Mouse (Mus musculus): Measurements from ENCODE around the gene 2010300C02Rik. TPM values are rescaled to one million over a fixed set of nuclear protein-coding genes. Genes with fewer than 3 reads are reported as not detected.
A peak's percentile ranks its signal among the peaks of the same experiment; 100 is the strongest.

2010300C02Rik gene
- polyA plus RNA-seq, 1 experiment from 2014 or later, result 3.2 TPM

DNA sequence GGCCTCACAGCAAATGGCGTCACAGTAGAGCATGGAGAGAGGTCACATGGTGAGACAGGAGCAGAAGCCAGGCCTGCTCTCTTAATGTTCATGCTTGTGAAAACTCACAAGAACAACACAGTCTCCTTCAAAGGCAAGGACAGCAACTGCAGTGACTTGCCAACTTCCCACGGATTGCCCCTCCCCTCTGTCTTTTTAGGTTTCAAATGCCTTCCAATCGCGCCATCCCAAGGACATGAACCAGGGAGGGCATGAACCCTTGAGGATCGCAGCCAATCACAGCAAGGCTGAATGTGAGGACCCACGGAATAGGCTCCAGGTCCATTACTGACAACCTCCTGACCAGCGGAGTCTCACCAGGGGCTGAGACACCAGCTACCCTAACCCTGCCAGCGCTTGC, 31.5 kb downstream of the 2010300C02Rik start:
- Histone ChIP-seq H3K4me2 (no peak overlapping the region), H3K27me3 (no peaks in the 10 kb centered on the region), H3K27ac (peak overlapping the region; percentile 58), H3K36me3 (no peaks in the 10 kb centered on the region), H3K4me3 (no peak overlapping the region), H3K4me1 (replicated peaks) (peaks cover 21% of the 10 kb centered on the region), H3K9ac (no peak overlapping the region), H3K9me3 (replicated peaks) (no peaks in the 10 kb centered on the region)
- WGBS, result 49% methylated on average over 8 of the region's 8 CpGs
- ATAC-seq (replicated peaks; ENCODE audit: insufficient number of reproducible peaks, insufficient read depth, low FRiP score, low read depth), result no peak

DNA sequence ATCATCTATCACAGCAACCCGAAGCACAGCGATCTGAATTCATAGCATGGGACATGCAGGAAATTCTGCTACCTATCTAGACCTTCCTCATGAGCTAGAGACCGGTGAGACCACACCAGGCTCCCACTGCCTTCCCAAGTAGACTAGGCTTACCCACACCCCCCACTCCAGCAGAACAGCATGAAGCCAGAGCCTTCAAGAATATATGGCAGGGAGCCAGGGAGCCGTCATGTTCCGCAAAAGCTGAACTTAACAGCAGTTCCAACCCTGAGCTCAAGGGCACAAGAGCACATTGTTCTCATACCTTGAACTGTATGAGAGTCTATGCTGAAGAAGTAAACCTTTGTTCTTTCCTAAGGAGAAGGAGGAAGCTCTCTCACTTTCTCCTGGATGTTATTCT, 32.4 kb downstream of the 2010300C02Rik start:
- no peaks in the 10 kb centered on the region for H3K36me3 ChIP-seq
- peak overlapping the region; percentile 54 for H3K4me2 ChIP-seq
- no peaks in the 10 kb centered on the region for H3K27me3 ChIP-seq
- peak overlapping the region; percentile 58 for H3K27ac ChIP-seq
- H3K9me3 ChIP-seq (replicated peaks), result no peaks in the 10 kb centered on the region
- peak; percentile 72; the same call in 1 of the 2 replicates for ATAC-seq (replicated peaks; ENCODE audit: insufficient number of reproducible peaks, insufficient read depth, low FRiP score, low read depth)
- WGBS, result 19% methylated on average over 5 of the region's 5 CpGs
- H3K9ac ChIP-seq, result no peak overlapping the region
- peak overlapping the region; percentile 25 for H3K4me3 ChIP-seq
- H3K4me1 ChIP-seq (replicated peaks), result peaks cover 21% of the 10 kb centered on the region

DNA sequence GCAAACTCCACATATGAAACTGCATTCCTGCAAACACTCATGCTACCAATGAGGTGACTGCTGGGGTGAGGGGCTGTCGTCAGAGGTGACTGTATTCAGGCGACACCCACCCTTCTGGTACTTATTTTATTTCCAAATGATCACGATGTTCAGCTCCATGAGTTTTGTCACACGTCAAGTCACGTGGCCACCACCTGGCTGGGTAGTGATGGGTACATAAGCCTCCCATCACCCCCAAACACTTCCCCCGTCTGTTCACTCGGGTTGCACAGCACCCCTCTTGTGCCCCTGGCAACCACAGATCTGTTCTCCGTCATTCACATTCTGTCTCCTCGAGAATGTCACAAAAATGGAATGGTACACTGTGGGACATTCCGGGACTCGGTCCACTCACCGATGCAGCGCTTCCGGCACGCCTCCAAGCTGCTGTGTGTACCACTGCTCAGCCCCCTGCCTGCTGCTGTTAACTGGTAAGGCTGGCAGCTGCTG, 32.9 kb downstream of the 2010300C02Rik start:
- 51% methylated on average over 15 of the region's 15 CpGs for WGBS
- Histone ChIP-seq H3K9ac (no peak overlapping the region), H3K36me3 (no peaks in the 10 kb centered on the region), H3K27me3 (no peaks in the 10 kb centered on the region), H3K4me3 (peak overlapping the region; percentile 25), H3K4me1 (replicated peaks) (peaks cover 21% of the 10 kb centered on the region), H3K4me2 (peak overlapping the region; percentile 54), H3K9me3 (replicated peaks) (no peaks in the 10 kb centered on the region), H3K27ac (peak overlapping the region; percentile 58)
- peak; percentile 66; the same call in 1 of the 2 replicates for ATAC-seq (replicated peaks; ENCODE audit: insufficient number of reproducible peaks, insufficient read depth, low FRiP score, low read depth)

DNA sequence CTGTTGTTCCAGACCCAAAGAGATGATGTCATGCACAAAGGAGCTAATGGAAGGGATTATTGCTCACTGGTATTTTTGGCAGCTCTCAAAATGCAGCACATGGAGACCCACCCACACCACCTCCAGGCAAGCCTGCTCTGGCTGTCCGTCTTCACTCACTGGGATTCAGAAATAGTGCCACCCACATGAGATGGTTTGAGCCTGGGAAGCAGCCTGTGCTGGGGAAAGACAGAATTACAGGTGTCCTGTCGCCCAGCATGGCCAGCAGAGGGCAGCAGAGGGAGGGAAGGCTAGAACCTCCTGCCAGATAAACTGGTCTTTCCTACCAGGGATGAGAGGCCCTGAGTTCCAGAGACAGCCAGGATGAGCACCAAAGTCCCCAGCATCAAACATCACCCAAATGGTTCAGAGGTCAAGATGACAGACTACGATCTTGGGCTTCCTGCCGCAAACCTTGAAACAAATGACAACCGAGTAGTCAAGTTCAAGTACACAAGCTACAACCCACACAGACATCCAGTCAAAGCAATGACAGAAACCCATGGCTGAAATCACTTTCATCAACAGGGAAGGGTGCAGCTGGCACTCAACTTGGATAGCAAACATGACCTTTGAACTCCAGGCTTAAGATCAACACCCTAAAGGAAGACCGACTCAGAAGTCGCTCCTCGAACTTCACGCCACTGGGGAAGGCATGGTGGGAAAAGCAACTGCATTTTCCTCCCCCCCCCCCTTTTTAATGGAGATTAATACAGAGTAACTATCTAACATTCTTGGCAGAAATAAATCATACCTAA, 41.4 kb downstream of the 2010300C02Rik start:
- Histone ChIP-seq H3K27ac (0 out of 2 replicates have a peak overlapping the region, but pooled peaks have one; percentile 0), H3K4me2 (no peak overlapping the region), H3K4me1 (replicated peaks) (peaks cover 7% of the 10 kb centered on the region; the same call in 1 of the 2 replicates), H3K4me3 (no peak overlapping the region), H3K9me3 (replicated peaks) (no peaks in the 10 kb centered on the region), H3K27me3 (no peaks in the 10 kb centered on the region; the same call in 1 of the 2 replicates), H3K36me3 (no peaks in the 10 kb centered on the region), H3K9ac (no peak overlapping the region)
- ATAC-seq (replicated peaks; ENCODE audit: insufficient number of reproducible peaks, insufficient read depth, low FRiP score, low read depth), result peak; percentile 70; the same call in 1 of the 2 replicates
- 68% methylated on average over 9 of the region's 9 CpGs for WGBS

DNA sequence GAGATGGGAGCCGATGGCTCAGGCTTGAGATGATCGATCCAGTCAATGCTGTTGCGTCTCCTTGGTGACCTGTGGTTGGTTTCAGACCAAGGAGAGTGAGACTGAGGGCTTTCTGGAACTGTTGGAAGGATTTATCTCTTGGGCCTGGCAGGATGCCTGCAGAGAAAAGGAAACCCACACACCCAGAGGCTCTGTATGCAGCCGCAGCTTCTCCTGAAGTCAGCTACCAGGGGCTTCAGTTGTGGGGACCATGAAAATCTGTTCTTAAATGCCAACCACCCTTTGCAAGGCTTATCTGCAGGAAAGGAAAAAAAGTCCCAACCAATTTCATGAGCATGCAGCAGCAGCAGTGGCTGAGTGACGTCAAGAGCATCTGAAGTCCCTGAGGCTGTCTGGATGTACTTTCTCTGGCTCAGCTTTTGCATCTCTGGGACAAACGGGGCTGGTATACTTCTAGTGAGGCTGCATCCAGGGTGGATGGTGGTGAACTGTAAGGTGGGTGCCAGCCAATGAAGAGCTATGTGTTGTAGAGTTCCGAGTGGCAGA, 42.8 kb downstream of the 2010300C02Rik start:
- no peak for ATAC-seq (replicated peaks; ENCODE audit: insufficient number of reproducible peaks, insufficient read depth, low FRiP score, low read depth)
- Histone ChIP-seq H3K9ac (no peak overlapping the region), H3K27me3 (no peaks in the 10 kb centered on the region; the same call in 1 of the 2 replicates)

DNA sequence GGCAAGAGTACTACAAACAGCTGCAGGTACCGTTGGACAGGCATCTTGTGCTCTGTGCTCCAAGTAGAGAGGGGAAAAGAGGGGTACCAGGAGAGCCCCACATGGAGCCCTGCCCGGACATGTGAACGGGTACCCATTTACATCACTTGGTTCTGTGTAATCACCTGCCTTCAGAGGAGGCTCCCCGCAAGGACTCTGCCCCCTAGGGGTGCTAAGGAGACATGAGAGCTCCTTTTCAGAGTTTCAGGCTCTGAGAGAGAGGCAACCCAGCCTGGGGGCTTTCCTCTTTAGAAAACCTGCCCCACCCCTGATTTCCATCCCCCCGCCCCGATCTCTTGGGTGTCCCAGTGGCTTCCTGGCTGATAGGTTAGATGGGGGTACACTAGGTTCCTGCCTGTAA, 44.4 kb downstream of the 2010300C02Rik start:
- no peaks in the 10 kb centered on the region for H3K9me3 ChIP-seq (replicated peaks)
- no peak for ATAC-seq (replicated peaks; ENCODE audit: insufficient number of reproducible peaks, insufficient read depth, low FRiP score, low read depth)

More for the DNA sequence above, 42.8 kb downstream of the 2010300C02Rik start:
- Histone ChIP-seq H3K27ac (no peak overlapping the region), H3K4me1 (replicated peaks) (peaks cover 7% of the 10 kb centered on the region; the same call in 1 of the 2 replicates), H3K36me3 (no peaks in the 10 kb centered on the region), H3K9me3 (replicated peaks) (no peaks in the 10 kb centered on the region), H3K4me3 (no peak overlapping the region), H3K4me2 (no peak overlapping the region)
- WGBS, result 57% methylated on average over 7 of the region's 7 CpGs

DNA sequence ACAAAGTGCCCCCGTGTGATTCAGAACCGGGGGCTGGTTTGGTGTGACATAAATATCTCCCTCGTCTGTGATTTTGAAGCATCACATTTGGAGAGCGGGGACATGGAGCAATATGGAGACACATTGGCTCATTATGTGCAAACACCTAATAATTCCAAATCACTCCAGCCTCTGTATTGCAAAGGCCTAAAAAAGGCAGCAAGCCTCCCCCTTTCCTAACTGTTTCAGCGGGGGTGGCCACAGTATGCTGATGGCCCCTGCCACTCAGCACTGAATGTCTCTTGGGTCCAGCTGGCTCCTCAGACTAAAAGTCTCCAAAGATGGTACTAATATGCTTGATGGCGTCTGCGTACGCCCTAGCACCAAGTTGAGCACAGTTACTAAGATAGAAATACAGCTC, 45.6 kb downstream of the 2010300C02Rik start:
- WGBS, result 78% methylated on average over 8 of the region's 8 CpGs
- ATAC-seq (replicated peaks; ENCODE audit: insufficient number of reproducible peaks, insufficient read depth, low FRiP score, low read depth), result no peak
- no peak overlapping the region for H3K27ac ChIP-seq
- no peaks in the 10 kb centered on the region for H3K9me3 ChIP-seq (replicated peaks)
- no peaks in the 10 kb centered on the region; the same call in 1 of the 2 replicates for H3K27me3 ChIP-seq
- no peaks in the 10 kb centered on the region for H3K36me3 ChIP-seq
- no peak overlapping the region for H3K9ac ChIP-seq
- no peak overlapping the region for H3K4me3 ChIP-seq
- peaks cover 7% of the 10 kb centered on the region; the same call in 1 of the 2 replicates for H3K4me1 ChIP-seq (replicated peaks)
- H3K4me2 ChIP-seq, result no peak overlapping the region

More for the DNA sequence above, 44.4 kb downstream of the 2010300C02Rik start:
- 64% methylated on average over 6 of the region's 6 CpGs for WGBS
- H3K36me3 ChIP-seq, result no peaks in the 10 kb centered on the region
- no peaks in the 10 kb centered on the region; the same call in 1 of the 2 replicates for H3K27me3 ChIP-seq
- H3K9ac ChIP-seq, result no peak overlapping the region
- H3K27ac ChIP-seq, result no peak overlapping the region
- no peak overlapping the region for H3K4me2 ChIP-seq
- H3K4me3 ChIP-seq, result no peak overlapping the region
- peaks cover 7% of the 10 kb centered on the region; the same call in 1 of the 2 replicates for H3K4me1 ChIP-seq (replicated peaks)

DNA sequence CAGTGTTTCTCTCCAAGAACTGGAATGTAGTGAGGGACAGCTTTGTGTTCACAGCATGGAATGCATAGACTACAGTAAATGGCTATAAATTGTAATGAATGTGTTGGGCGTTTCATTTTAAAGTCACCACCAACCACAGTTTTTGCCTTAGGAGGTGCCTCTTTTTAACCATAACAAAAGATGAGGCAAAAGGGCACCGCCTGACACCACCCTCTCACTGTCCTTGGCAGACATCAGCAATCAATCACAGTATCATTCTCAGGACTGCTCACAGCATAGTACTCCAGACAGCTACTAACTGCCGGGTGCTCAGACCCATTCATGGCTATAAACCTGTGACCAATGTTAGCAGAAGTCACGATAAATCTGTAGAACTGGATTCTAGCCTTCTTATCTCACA, 48.6 kb downstream of the 2010300C02Rik start:
- no peak for ATAC-seq (replicated peaks; ENCODE audit: insufficient number of reproducible peaks, insufficient read depth, low FRiP score, low read depth)
- H3K4me3 ChIP-seq, result no peak overlapping the region
- H3K9ac ChIP-seq, result no peak overlapping the region
- 60% methylated on average over 4 of the region's 4 CpGs for WGBS
- no peak overlapping the region for H3K4me2 ChIP-seq
- H3K27ac ChIP-seq, result no peak overlapping the region
- no peaks in the 10 kb centered on the region for H3K4me1 ChIP-seq (replicated peaks)
- no peaks in the 10 kb centered on the region for H3K9me3 ChIP-seq (replicated peaks)
- H3K27me3 ChIP-seq, result no peaks in the 10 kb centered on the region
- H3K36me3 ChIP-seq, result no peaks in the 10 kb centered on the region

DNA sequence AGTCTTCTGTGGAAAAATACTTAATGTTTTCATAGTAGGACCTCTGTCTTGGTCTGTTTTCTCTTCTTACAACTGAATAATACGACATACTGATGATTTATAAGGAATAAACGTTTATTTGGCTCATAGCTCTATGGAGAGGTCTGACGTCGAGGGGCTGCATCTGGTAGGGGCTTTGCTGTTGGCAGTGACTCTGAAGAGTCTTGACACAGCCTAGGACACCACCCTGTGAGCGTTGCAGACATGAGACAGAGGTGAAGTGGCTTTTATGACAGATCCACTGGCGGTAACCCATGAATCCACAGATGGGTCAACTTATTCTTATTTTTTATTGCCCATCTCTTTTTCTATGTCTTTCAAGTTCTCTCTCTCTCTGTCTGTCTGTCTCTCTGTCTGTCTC, 52.5 kb downstream of the 2010300C02Rik start:
- Histone ChIP-seq H3K27ac (no peak overlapping the region), H3K4me3 (no peak overlapping the region), H3K9me3 (replicated peaks) (no peaks in the 10 kb centered on the region), H3K4me1 (replicated peaks) (no peaks in the 10 kb centered on the region), H3K27me3 (no peaks in the 10 kb centered on the region), H3K36me3 (no peaks in the 10 kb centered on the region), H3K9ac (no peak overlapping the region), H3K4me2 (no peak overlapping the region)
- no peak for ATAC-seq (replicated peaks; ENCODE audit: insufficient number of reproducible peaks, insufficient read depth, low FRiP score, low read depth)
- 80% methylated on average over 6 of the region's 6 CpGs for WGBS

DNA sequence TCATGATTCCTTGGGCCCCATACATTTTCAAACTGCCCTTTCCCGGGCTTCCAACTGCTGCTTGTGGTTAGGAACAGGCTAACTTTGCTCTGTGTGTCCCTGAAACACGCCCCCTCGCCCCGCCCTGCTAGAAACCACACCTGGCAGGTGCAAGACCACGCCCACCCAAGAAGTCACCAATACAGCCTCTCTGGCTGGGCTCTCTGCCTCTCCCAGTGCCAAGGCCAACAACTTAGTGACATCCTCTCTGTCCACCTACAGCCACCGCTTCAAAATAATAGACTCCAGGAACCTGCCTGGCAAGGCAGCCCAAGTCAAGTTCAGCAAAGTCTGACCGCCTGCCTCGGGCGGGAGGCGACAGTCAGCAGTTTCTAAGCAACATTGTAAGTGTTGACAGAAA, 53.3 kb downstream of the 2010300C02Rik start:
- H3K9me3 ChIP-seq (replicated peaks), result no peaks in the 10 kb centered on the region
- H3K4me3 ChIP-seq, result no peak overlapping the region
- WGBS, result 57% methylated on average over 10 of the region's 10 CpGs
- no peaks in the 10 kb centered on the region for H3K4me1 ChIP-seq (replicated peaks)
- H3K27ac ChIP-seq, result no peak overlapping the region
- no peaks in the 10 kb centered on the region for H3K36me3 ChIP-seq
- no peaks in the 10 kb centered on the region for H3K27me3 ChIP-seq
- no peak overlapping the region for H3K9ac ChIP-seq
- no peak for ATAC-seq (replicated peaks; ENCODE audit: insufficient number of reproducible peaks, insufficient read depth, low FRiP score, low read depth)
- no peak overlapping the region for H3K4me2 ChIP-seq

DNA sequence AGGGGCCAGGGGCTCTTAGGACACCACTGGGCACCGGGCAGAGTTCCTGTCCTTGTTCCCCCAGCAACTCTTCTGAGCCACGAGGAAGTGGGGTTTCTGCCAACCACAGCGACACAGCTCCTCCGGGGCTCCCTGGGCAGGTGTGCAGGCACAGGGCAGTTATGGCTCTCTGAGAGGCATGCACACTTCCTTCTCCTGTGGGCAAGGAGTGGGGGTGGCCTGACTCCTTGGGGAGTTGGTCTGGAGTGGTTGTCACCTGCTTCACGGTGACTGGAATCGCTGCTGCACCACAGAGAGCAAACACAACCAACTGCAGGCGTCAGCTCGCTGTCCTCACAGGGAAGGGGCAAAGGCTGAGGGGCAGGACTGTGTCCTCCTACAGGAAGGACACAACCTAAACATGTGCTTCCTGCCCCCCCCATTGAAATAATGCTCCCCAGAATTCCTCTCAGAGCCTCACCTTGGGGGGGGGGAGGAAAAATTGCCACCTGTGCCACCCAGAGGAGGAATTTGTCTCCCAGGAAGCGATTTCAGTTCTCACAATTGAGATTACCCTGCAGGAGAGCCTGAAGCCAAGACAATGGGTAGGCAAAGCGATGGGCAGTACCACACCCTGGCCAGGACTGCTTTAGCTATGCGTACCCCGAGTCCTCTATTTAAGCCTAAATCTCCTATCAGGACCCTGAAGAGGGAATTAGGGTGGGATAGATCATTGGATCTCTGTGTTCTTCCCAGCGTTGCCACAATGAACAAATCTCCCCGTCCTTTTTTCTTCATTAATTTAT, 54.2 kb downstream of the 2010300C02Rik start:
- WGBS, result 66% methylated on average over 14 of the region's 14 CpGs
- no peaks in the 10 kb centered on the region for H3K36me3 ChIP-seq
- no peak overlapping the region for H3K9ac ChIP-seq

More for the DNA sequence above, 54.2 kb downstream of the 2010300C02Rik start:
- no peak for ATAC-seq (replicated peaks; ENCODE audit: insufficient number of reproducible peaks, insufficient read depth, low FRiP score, low read depth)
- Histone ChIP-seq H3K4me1 (replicated peaks) (no peaks in the 10 kb centered on the region), H3K27me3 (no peaks in the 10 kb centered on the region), H3K9me3 (replicated peaks) (no peaks in the 10 kb centered on the region), H3K27ac (no peak overlapping the region), H3K4me3 (no peak overlapping the region), H3K4me2 (no peak overlapping the region)

All from heart, embryonic 15.5 days (tissue).